Mouse (Mus musculus): Measurements from ENCODE around the gene Pgam1.
"Not testable (repeated sequence)": the region's sequence is repeated elsewhere in the genome, so short reads cannot be mapped to it uniquely, and the experiment has no call there.

The Pgam1 gene

GRCm38 (mm10) chr19:41911178-41912073 is at the start of gene Pgam1:
Pgam1 (plus strand) TSS chr19:41911923.
- peak; percentile 92 to 94 for DNase-seq (ENCODE audit: low read depth in 1 of 2, low spot score in 2 of 2)

GRCm38 (mm10) chr19:41866707-41867106 is 45.0 kb upstream of the Pgam1 start:
- no peak for DNase-seq (ENCODE audit: low read depth in 1 of 2, low spot score in 2 of 2)

- no peak for DNase-seq (ENCODE audit: low read depth in 1 of 2, low spot score in 2 of 2)
Measured at GRCm38 (mm10) chr19:41869296-41869695, 42.4 kb upstream of the Pgam1 start.

GRCm38 (mm10) chr19:41869946-41870345 is 41.8 kb upstream of the Pgam1 start:
- DNase-seq (ENCODE audit: low read depth in 1 of 2, low spot score in 2 of 2): not testable (repeated sequence)

- DNase-seq (ENCODE audit: low read depth in 1 of 2, low spot score in 2 of 2): no peak
Measured at GRCm38 (mm10) chr19:41872285-41872684, 39.4 kb upstream of the Pgam1 start.

GRCm38 (mm10) chr19:41874356-41874755 is 37.4 kb upstream of the Pgam1 start:
- no peak for DNase-seq (ENCODE audit: low read depth in 1 of 2, low spot score in 2 of 2)

GRCm38 (mm10) chr19:41881842-41882241 is 29.9 kb upstream of the Pgam1 start:
- no peak for DNase-seq (ENCODE audit: low read depth in 1 of 2, low spot score in 2 of 2)

- DNase-seq (ENCODE audit: low read depth in 1 of 2, low spot score in 2 of 2): no peak
Measured at GRCm38 (mm10) chr19:41883882-41884281, 27.8 kb upstream of the Pgam1 start.

- DNase-seq (ENCODE audit: low read depth in 1 of 2, low spot score in 2 of 2): no peak
Measured at GRCm38 (mm10) chr19:41888191-41888590, 23.5 kb upstream of the Pgam1 start.

- no peak for DNase-seq (ENCODE audit: low read depth in 1 of 2, low spot score in 2 of 2)
Measured at GRCm38 (mm10) chr19:41894959-41895358, 16.8 kb upstream of the Pgam1 start.

GRCm38 (mm10) chr19:41895460-41896318 is 16.0 kb upstream of the Pgam1 start, which contains the start of gene Rrp12:
Rrp12 (minus strand) TSS chr19:41896173.
- peak; percentile 67 to 71 for DNase-seq (ENCODE audit: low read depth in 1 of 2, low spot score in 2 of 2)

GRCm38 (mm10) chr19:41896319-41896711 is 15.4 kb upstream of the Pgam1 start:
- DNase-seq (ENCODE audit: low read depth in 1 of 2, low spot score in 2 of 2): no peak

GRCm38 (mm10) chr19:41898860-41899259 is 12.9 kb upstream of the Pgam1 start:
- DNase-seq (ENCODE audit: low read depth in 1 of 2, low spot score in 2 of 2): no peak

- peak; percentile 23 to 50 for DNase-seq (ENCODE audit: low read depth in 1 of 2, low spot score in 2 of 2)
Measured at GRCm38 (mm10) chr19:41900495-41901090, 11.1 kb upstream of the Pgam1 start.

- no peak for DNase-seq (ENCODE audit: low read depth in 1 of 2, low spot score in 2 of 2)
Measured at GRCm38 (mm10) chr19:41901696-41902095, 10.0 kb upstream of the Pgam1 start.

GRCm38 (mm10) chr19:41902848-41903593 is 8.7 kb upstream of the Pgam1 start:
- DNase-seq (ENCODE audit: low read depth in 1 of 2, low spot score in 2 of 2): no peak

GRCm38 (mm10) chr19:41905246-41905645 is 6.5 kb upstream of the Pgam1 start:
- DNase-seq (ENCODE audit: low read depth in 1 of 2, low spot score in 2 of 2): no peak

GRCm38 (mm10) chr19:41906311-41907078 is 5.2 kb upstream of the Pgam1 start:
- DNase-seq (ENCODE audit: low read depth in 1 of 2, low spot score in 2 of 2): no peak

GRCm38 (mm10) chr19:41907079-41907760 is 4.5 kb upstream of the Pgam1 start:
- DNase-seq (ENCODE audit: low read depth in 1 of 2, low spot score in 2 of 2): no peak

Data from monocyte, adult 2 months (primary cell).